Mouse (Mus musculus) urinary bladder, adult 18-20 months (tissue): ENCODE results near the gene Hcn3.
A peak's percentile ranks its signal among the peaks of the same experiment; 100 is the strongest.
"Not testable (repeated sequence)": the region's sequence is repeated elsewhere in the genome, so short reads cannot be mapped to it uniquely, and the experiment has no call there.

Experiments
- DNase-seq, 2 experiments: peaks; one replicate each; pipeline ENCODE4 v3.0.0; 2022; ENCODE audit warnings: low spot score in 2 of 2, mixed read lengths in 2 of 2

Gene Hcn3

GRCm38 (mm10) chr3:89181749-89182500 lies 21.9 kb upstream of the Hcn3 start:
- no peak for DNase-seq

- no peak for DNase-seq
Observed at GRCm38 (mm10) chr3:89179056-89179455, 19.1 kb upstream of the Hcn3 start.

GRCm38 (mm10) chr3:89178107-89178385 lies 18.1 kb upstream of the Hcn3 start:
- DNase-seq: no peak

GRCm38 (mm10) chr3:89177242-89178106 lies 17.5 kb upstream of the Hcn3 start, which contains the start of gene Scamp3:
TSS of gene Scamp3 (plus strand) at chr3:89177473.
- DNase-seq: peak; percentile 61 to 83

GRCm38 (mm10) chr3:89176421-89176820 lies 16.4 kb upstream of the Hcn3 start:
- DNase-seq: no peak

GRCm38 (mm10) chr3:89175544-89175943 lies 15.5 kb upstream of the Hcn3 start:
- no peak for DNase-seq

- DNase-seq: no peak
Observed at GRCm38 (mm10) chr3:89174844-89175243, 14.8 kb upstream of the Hcn3 start.

GRCm38 (mm10) chr3:89166945-89167344 lies 6.9 kb upstream of the Hcn3 start:
- DNase-seq: no peak

- no peak for DNase-seq
Observed at GRCm38 (mm10) chr3:89165268-89165870, 5.4 kb upstream of the Hcn3 start.

- peak; percentile 88 to 91 for DNase-seq
Observed at GRCm38 (mm10) chr3:89164506-89165267, 4.7 kb upstream of the Hcn3 start, which contains the start of gene Clk2. TSS of gene Clk2 (plus strand) at chr3:89164795.

GRCm38 (mm10) chr3:89163643-89164245 lies 3.7 kb upstream of the Hcn3 start:
- DNase-seq: no peak

GRCm38 (mm10) chr3:89163123-89163522 lies 3.1 kb upstream of the Hcn3 start:
- no peak for DNase-seq

- no peak for DNase-seq
Observed at GRCm38 (mm10) chr3:89161786-89162185, 1.8 kb upstream of the Hcn3 start.

GRCm38 (mm10) chr3:89161207-89161606 lies 1.2 kb upstream of the Hcn3 start:
- not testable (repeated sequence) for DNase-seq

GRCm38 (mm10) chr3:89159211-89159610 lies 785 bp downstream of the Hcn3 start:
- peak in 1 of 2 experiments; percentile 56 for DNase-seq

GRCm38 (mm10) chr3:89158651-89159050 lies 1.3 kb downstream of the Hcn3 start:
- no peak for DNase-seq

- DNase-seq: no peak
Observed at GRCm38 (mm10) chr3:89156951-89157350, 3.0 kb downstream of the Hcn3 start.

GRCm38 (mm10) chr3:89152084-89152835 lies 7.7 kb downstream of the Hcn3 start:
- DNase-seq: no peak

- no peak for DNase-seq
Observed at GRCm38 (mm10) chr3:89148567-89148966, 11.4 kb downstream of the Hcn3 start.

- DNase-seq: no peak
Observed at GRCm38 (mm10) chr3:89147979-89148311, 12.1 kb downstream of the Hcn3 start.
